Mouse (Mus musculus) lung, postnatal 25 days (tissue): ENCODE data around the gene Zfp276.
"Not testable (repeated sequence)": the region's sequence is repeated elsewhere in the genome, so short reads cannot be mapped to it uniquely, and the experiment has no call there.

Experiments used
- DNase-seq: peaks from one replicate; pipeline ENCODE4 v3.0.0; 2022; ENCODE audit warnings: low spot score

The Zfp276 gene

GRCm38 (mm10) chr8:123254099-123254885, at the start of gene Zfp276, which contains the start of gene Vps9d1:
Gene Zfp276, plus strand, starts transcription at chr8:123254195.
Gene Vps9d1, minus strand, starts transcription at chr8:123254348.
- DNase-seq = peak; percentile 81

- no peak for DNase-seq
These were observed 42.1 kb upstream of the Zfp276 start for GRCm38 (mm10) chr8:123211876-123212275.

- DNase-seq = peak; percentile 90
These were observed 41.5 kb upstream of the Zfp276 start, which contains the start of the genes Chmp1a and Spata33 for GRCm38 (mm10) chr8:123212321-123213117. Gene Chmp1a, minus strand, starts transcription at chr8:123212763. Gene Spata33, plus strand, starts transcription at chr8:123212832.

- DNase-seq = no peak
These were observed 40.8 kb upstream of the Zfp276 start for GRCm38 (mm10) chr8:123213118-123213772.

- no peak for DNase-seq
These were observed 38.6 kb upstream of the Zfp276 start for GRCm38 (mm10) chr8:123215430-123215829.

GRCm38 (mm10) chr8:123220917-123221316, 33.1 kb upstream of the Zfp276 start:
- no peak for DNase-seq

- peak; percentile 94 for DNase-seq
These were observed 29.4 kb upstream of the Zfp276 start, which contains the start of gene Cdk10 for GRCm38 (mm10) chr8:123224278-123225266. Gene Cdk10, plus strand, starts transcription at chr8:123224842.

- DNase-seq = no peak
These were observed 25.6 kb upstream of the Zfp276 start for GRCm38 (mm10) chr8:123228416-123228815.

- DNase-seq = not testable (repeated sequence)
These were observed 23.7 kb upstream of the Zfp276 start for GRCm38 (mm10) chr8:123230326-123230725.

GRCm38 (mm10) chr8:123231742-123232141, 22.3 kb upstream of the Zfp276 start:
- no peak for DNase-seq

GRCm38 (mm10) chr8:123232553-123232952, 21.4 kb upstream of the Zfp276 start:
- no peak for DNase-seq

- DNase-seq = no peak
These were observed 20.7 kb upstream of the Zfp276 start for GRCm38 (mm10) chr8:123233300-123233699.

- DNase-seq = no peak
These were observed 20.2 kb upstream of the Zfp276 start for GRCm38 (mm10) chr8:123233760-123234159.

GRCm38 (mm10) chr8:123234918-123235519, 19.0 kb upstream of the Zfp276 start:
- DNase-seq = no peak

- peak; percentile 89 for DNase-seq
These were observed 18.2 kb upstream of the Zfp276 start, which contains the start of gene Spata2l for GRCm38 (mm10) chr8:123235520-123236497. Gene Spata2l, minus strand, starts transcription at chr8:123236233.

GRCm38 (mm10) chr8:123239398-123239797, 14.6 kb upstream of the Zfp276 start:
- DNase-seq = no peak

GRCm38 (mm10) chr8:123242107-123242923, 11.7 kb upstream of the Zfp276 start:
- no peak for DNase-seq

- DNase-seq = no peak
These were observed 10.9 kb upstream of the Zfp276 start for GRCm38 (mm10) chr8:123243053-123243452.
